Mouse (Mus musculus): ENCODE data around the gene Tnfsf13. TPM values are rescaled to one million over a fixed set of nuclear protein-coding genes. Genes with fewer than 3 reads are reported as not detected.
A peak's percentile ranks its signal among the peaks of the same experiment; 100 is the strongest.

Tnfsf13 gene
- total and polyA plus RNA-seq, 2 experiments from 2014 or later = 0.57 TPM; not detected in 1

- no peak for DNase-seq (ENCODE audit: low spot score)
- 91% methylated on average over 7 of the region's 7 CpGs for WGBS
- no peak for TF ChIP-seq CTCF (IDR thresholded peaks at IDR 0.05; ENCODE audit: low read depth)
- no peak for TF ChIP-seq EP300 (IDR thresholded peaks at IDR 0.05; ENCODE audit: low read depth)
- Histone ChIP-seq H3K27ac (ENCODE audit: low read depth) (no peak overlapping the region), H3K9ac (replicated peaks; ENCODE audit: low read depth, low read length) (no peak overlapping the region), H3K27me3 (ENCODE audit: control insufficient read depth, insufficient read depth, low read length) (no peaks in the 10 kb centered on the region), H3K36me3 (replicated peaks; ENCODE audit: control insufficient read depth, insufficient read depth, low read length) (peaks cover 56% of the 10 kb centered on the region), H3K4me3 (ENCODE audit: low read depth, low read length) (no peak overlapping the region), H3K9me3 (replicated peaks; ENCODE audit: control insufficient read depth, low read length) (no peaks in the 10 kb centered on the region), H3K4me2 (ENCODE audit: low read depth, low read length) (no peak overlapping the region), H3K4me1 (ENCODE audit: control insufficient read depth, insufficient read depth) (peaks cover 14% of the 10 kb centered on the region)
- no peak for ATAC-seq (ENCODE audit: insufficient read depth, low read depth)
These were observed 20.7 kb downstream of the Tnfsf13 start for GRCm38 (mm10) chr11:69664841-69665240.

GRCm38 (mm10) chr11:69663795-69664194 is 21.8 kb downstream of the Tnfsf13 start:
- TF ChIP-seq EP300 (IDR thresholded peaks at IDR 0.05; ENCODE audit: low read depth) (no peak), CTCF (IDR thresholded peaks at IDR 0.05; ENCODE audit: low read depth) (no peak)
- Histone ChIP-seq H3K4me3 (ENCODE audit: low read depth, low read length) (no peak overlapping the region), H3K9ac (replicated peaks; ENCODE audit: low read depth, low read length) (no peak overlapping the region), H3K4me2 (ENCODE audit: low read depth, low read length) (no peak overlapping the region), H3K9me3 (replicated peaks; ENCODE audit: control insufficient read depth, low read length) (no peaks in the 10 kb centered on the region), H3K27me3 (ENCODE audit: control insufficient read depth, insufficient read depth, low read length) (no peaks in the 10 kb centered on the region), H3K4me1 (ENCODE audit: control insufficient read depth, insufficient read depth) (peaks cover 14% of the 10 kb centered on the region), H3K36me3 (replicated peaks; ENCODE audit: control insufficient read depth, insufficient read depth, low read length) (peaks cover 51% of the 10 kb centered on the region), H3K27ac (ENCODE audit: low read depth) (peak overlapping the region; percentile 97)
- WGBS = 75% methylated on average over 6 of the region's 6 CpGs
- DNase-seq (ENCODE audit: low spot score) = no peak
- no peak for ATAC-seq (ENCODE audit: insufficient read depth, low read depth)

GRCm38 (mm10) chr11:69662967-69663671 is 22.5 kb downstream of the Tnfsf13 start:
- peak overlapping the region; percentile 61 for H3K4me2 ChIP-seq (ENCODE audit: low read depth, low read length)
- H3K27ac ChIP-seq (ENCODE audit: low read depth) = peak overlapping the region; percentile 97
- ATAC-seq (ENCODE audit: insufficient read depth, low read depth) = no peak
- no peaks in the 10 kb centered on the region for H3K9me3 ChIP-seq (replicated peaks; ENCODE audit: control insufficient read depth, low read length)
- WGBS = 66% methylated on average over 13 of the region's 13 CpGs
- no peak for DNase-seq (ENCODE audit: low spot score)
- H3K36me3 ChIP-seq (replicated peaks; ENCODE audit: control insufficient read depth, insufficient read depth, low read length) = peaks cover 51% of the 10 kb centered on the region
- TF ChIP-seq EP300 (IDR thresholded peaks at IDR 0.05; ENCODE audit: low read depth) = no peak; the same call in 1 of the 2 replicates
- no peak for TF ChIP-seq CTCF (IDR thresholded peaks at IDR 0.05; ENCODE audit: low read depth)
- H3K27me3 ChIP-seq (ENCODE audit: control insufficient read depth, insufficient read depth, low read length) = no peaks in the 10 kb centered on the region
- H3K4me3 ChIP-seq (ENCODE audit: low read depth, low read length) = peak overlapping the region; percentile 52
- H3K9ac ChIP-seq (replicated peaks; ENCODE audit: low read depth, low read length) = peak overlapping the region; percentile 58
- peaks cover 14% of the 10 kb centered on the region for H3K4me1 ChIP-seq (ENCODE audit: control insufficient read depth, insufficient read depth)

- Histone ChIP-seq H3K4me2 (ENCODE audit: low read depth, low read length) (peak within 1 kb of the TSS; percentile 61), H3K4me1 (ENCODE audit: control insufficient read depth, insufficient read depth) (peaks cover 14% of the 10 kb centered on the region), H3K36me3 (replicated peaks; ENCODE audit: control insufficient read depth, insufficient read depth, low read length) (peaks cover 51% of the 10 kb centered on the region), H3K4me3 (ENCODE audit: low read depth, low read length) (peak within 1 kb of the TSS; percentile 52), H3K27me3 (ENCODE audit: control insufficient read depth, insufficient read depth, low read length) (no peaks in the 10 kb centered on the region), H3K9me3 (replicated peaks; ENCODE audit: control insufficient read depth, low read length) (no peaks in the 10 kb centered on the region), H3K9ac (replicated peaks; ENCODE audit: low read depth, low read length) (peak within 1 kb of the TSS; percentile 58), H3K27ac (ENCODE audit: low read depth) (peak within 1 kb of the TSS; percentile 97)
- WGBS = under 1% methylated on average over 48 of the region's 48 CpGs
- peak; percentile 96 for DNase-seq (ENCODE audit: low spot score)
- peak; percentile 97 for ATAC-seq (ENCODE audit: insufficient read depth, low read depth)
- peak; percentile 45 for TF ChIP-seq CTCF (IDR thresholded peaks at IDR 0.05; ENCODE audit: low read depth)
- peak; percentile 27; the same call in 1 of the 2 replicates for TF ChIP-seq EP300 (IDR thresholded peaks at IDR 0.05; ENCODE audit: low read depth)
These were observed 23.2 kb downstream of the Tnfsf13 start, which contains the start of gene Mpdu1 for GRCm38 (mm10) chr11:69662213-69662966. Mpdu1 (minus strand) TSS chr11:69662642.

GRCm38 (mm10) chr11:69661221-69661881 is 24.2 kb downstream of the Tnfsf13 start:
- no peak for ATAC-seq (ENCODE audit: insufficient read depth, low read depth)
- peaks cover 14% of the 10 kb centered on the region for H3K4me1 ChIP-seq (ENCODE audit: control insufficient read depth, insufficient read depth)
- H3K4me3 ChIP-seq (ENCODE audit: low read depth, low read length) = peak overlapping the region; percentile 52
- no peak for DNase-seq (ENCODE audit: low spot score)
- H3K27me3 ChIP-seq (ENCODE audit: control insufficient read depth, insufficient read depth, low read length) = no peaks in the 10 kb centered on the region
- 58% methylated on average over 3 of the region's 3 CpGs for WGBS
- H3K27ac ChIP-seq (ENCODE audit: low read depth) = peak overlapping the region; percentile 97
- H3K9me3 ChIP-seq (replicated peaks; ENCODE audit: control insufficient read depth, low read length) = no peaks in the 10 kb centered on the region
- H3K4me2 ChIP-seq (ENCODE audit: low read depth, low read length) = peak overlapping the region; percentile 61
- TF ChIP-seq EP300 (IDR thresholded peaks at IDR 0.05; ENCODE audit: low read depth) (no peak), CTCF (IDR thresholded peaks at IDR 0.05; ENCODE audit: low read depth) (no peak)
- H3K36me3 ChIP-seq (replicated peaks; ENCODE audit: control insufficient read depth, insufficient read depth, low read length) = peaks cover 53% of the 10 kb centered on the region
- H3K9ac ChIP-seq (replicated peaks; ENCODE audit: low read depth, low read length) = peak overlapping the region; percentile 58
